Mouse (Mus musculus) monocyte, adult 2 months (primary cell): ENCODE data around the gene Gas2l1.

ENCODE experiments used
- DNase-seq, 2 experiments: peaks; one replicate each; pipeline ENCODE4 v3.0.0; 2022; ENCODE audit warnings: low spot score in 2 of 2, low read depth in 1 of 2

Gene Gas2l1

DNA sequence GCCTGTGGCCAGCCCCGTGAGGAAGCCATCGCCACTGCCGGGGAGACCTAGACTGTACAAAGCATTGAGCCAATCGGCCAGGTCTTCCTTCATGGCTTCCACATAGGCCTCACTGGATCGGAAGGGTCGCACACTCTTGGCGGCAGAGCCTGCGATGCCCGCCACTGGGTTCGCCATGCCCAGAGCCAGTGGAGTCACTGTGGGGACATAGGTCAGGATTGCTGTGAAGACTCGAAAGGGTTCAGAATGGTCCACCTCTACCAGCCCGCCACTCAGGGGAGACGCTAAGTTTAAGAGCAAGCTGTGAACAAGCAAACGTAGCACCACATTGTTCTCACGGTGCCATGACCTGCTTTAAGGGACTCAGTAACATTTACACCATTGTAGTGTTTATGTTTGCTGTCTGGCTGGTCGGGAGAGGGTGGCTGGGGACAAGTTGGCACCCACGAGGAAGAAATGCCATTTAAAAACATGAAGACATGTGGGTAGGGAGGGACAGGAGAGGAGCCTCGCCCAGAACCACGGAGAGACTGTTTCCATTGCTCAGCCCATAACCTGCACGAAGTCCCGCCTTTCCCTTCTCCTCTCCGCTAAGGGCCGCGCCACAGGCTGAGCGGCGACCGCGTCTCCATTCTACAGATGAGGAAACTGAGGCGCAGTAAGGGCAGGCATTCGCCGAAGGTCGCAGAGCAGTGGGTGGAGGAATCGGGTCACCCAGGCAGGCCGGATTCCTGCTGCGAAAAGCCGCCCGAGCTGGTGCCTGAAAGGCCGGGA is 658 bp downstream of the Gas2l1 start:
- no peak for DNase-seq

DNA sequence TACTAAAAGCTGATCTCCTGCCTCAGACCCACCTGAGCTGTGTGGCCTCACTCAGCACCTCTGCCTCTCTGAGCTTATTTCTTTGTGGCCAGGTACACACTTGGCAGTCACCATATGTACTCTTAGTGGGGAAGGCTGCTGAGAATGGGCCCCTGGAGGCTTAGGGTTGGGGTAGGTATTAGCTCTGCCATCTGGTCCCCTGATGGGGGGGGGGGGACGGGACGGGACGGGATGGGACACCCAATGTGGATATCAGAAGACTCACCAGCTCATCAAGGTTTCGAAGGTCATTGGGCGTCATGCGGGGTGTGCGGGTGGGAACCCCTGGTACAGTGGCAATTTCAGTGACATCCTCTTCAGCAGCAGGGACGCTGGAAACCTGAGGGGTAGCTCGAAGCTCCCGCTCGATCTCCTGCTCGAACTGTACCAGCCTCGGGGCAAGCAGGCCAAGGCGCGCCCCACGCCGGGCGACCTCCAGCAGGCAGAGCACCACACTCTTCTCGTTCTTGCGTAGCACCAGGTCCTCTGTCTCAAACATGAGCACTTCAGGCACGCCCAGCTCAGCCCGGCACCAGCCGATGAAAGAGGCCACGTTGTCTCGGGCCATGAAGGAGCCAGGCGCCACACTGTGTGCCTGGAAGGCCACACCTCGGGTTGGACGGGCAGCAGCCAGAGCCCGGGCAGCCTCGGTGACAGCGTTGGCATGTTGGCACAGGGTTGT is 1.4 kb downstream of the Gas2l1 start:
- no peak for DNase-seq

DNA sequence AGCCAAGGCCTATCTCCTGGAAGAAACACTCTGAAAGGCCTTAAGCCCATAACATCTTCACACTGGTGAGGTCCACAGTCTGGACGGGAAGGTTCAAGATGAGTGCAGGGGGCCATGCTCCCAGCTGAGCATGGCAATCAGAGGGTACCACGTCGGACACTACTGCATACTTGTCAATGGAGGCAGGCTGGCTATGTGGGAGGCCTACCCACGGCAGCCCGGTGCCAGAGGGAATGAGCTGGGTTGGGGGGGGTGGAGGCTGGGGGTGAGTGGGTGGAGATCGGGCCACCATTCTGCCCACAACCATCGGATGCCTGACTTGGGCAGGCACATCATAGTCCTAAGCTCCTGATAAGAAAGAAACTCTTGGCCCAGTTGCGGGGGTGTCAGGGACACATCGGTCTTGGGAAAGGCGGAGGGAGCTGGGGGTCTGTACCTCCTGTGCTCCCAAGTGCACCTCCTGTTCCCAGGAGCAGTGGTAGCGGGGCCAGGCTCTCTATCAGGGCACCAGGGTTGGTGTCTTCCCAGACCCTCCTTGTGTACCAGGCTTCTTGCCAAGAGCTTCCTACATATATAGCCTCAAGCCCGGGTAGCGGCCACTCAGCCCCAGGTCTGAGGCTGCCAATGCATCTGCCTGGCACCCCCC is 2.1 kb downstream of the Gas2l1 start:
- no peak for DNase-seq

DNA sequence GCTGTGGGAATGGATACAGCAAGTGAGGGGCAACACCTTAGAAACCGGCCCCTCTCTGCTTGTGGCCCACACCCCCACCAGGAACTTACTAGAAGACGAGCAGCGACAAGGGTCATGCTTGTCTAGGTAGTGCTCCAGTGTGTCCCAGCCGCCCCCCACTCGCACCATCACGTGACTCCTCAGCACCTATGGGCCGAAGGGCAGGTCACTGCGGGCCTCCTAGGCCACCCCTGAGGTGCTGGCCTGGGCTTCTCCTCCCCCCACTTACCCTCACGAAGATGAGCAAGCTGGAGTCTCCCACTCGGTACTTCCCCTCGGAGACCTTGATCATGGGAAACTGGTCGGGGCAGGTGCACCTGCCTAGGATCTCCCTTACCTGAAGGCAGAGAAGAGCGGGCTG is 2.8 kb downstream of the Gas2l1 start:
- DNase-seq = no peak

DNA sequence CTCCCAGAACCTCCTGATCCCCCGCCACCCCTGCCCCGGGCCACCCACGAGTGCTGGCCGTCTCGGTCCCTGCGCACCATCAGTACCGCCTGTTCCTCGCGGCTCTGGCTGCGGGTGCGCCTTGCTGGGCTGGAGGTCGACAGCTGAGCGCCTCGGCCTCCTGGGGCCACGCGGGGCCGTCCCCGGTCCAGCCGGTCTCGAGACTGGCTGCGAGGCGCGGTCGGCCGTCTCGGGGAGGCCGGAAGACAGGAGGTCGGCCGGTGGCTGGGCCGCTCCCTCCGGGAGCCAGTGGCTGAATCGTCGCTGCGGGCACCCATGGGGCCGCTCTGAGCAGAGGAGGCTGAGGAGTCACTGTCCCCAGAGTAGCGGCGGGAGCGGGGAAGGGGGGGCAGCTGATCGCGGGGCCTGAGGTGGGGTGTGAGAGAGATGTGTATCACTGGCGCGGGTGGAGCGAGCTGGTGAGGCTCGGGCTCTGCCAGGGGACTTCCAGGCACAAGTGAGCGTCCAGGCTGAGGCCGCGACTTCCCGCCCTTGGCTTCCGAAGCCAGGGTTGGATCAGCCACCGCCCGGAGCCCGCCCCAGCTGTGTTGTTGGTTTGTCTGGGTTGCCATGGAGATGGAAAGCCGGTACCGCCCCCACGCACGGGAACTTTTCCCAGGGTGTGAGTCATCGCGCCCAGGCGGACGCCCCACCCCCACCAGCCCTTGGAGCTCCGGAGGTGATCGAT is 3.6 kb downstream of the Gas2l1 start:
- peak; percentile 84 to 90 for DNase-seq

DNA sequence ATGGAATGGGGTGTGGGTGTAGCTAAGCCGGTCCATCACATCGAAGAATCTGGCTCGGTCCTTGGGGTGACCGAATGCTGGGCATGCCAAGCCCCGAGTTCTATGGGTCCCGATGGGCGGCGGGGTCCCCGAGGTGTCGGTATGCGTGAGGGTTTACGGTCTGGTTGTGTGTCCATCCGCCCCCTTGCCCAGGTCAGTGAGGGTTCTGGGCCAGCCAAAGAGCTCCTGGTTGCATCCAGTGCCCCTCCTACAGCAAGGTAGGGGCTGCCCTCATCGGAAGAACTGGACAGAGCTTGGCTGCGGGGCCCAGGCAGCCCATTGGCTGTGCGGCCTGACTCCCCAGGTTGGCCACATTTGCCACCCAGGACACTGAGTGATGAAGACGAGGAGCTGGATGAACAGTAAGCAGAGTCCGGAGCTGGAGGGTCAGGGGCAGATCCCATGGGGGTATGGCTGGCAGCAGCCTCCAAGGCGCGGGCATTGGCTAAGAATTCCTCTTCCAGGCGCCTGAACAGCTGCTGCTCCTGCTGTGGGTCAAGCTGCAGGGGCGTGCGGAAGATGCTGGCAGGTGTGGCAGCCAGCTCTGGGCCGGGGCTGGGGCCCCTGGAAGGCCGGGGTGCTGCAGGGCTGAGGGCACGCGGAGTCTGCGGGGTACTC is 4.2 kb downstream of the Gas2l1 start:
- no peak for DNase-seq

DNA sequence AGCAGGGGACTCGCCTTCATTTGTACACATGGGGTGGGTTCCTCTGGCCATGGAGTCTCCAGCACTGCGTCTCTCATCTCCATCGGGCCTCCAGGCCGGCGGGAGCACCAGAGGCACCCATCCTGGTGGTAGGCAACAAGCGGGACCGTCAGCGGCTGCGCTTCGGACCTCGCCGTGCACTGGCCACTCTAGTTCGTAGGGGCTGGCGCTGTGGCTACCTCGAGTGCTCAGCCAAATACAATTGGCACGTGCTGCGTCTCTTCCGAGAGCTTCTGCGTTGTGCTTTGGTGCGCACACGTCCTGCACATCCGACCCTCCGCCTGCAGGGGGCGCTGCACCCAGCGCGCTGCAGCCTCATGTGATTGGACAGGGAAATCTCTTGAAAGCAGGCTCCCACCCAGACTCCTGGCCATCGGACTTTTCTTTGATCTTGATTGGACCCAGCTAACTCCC is 5.4 kb downstream of the Gas2l1 start:
- peak in 1 of 2 experiments; percentile 37 for DNase-seq

DNA sequence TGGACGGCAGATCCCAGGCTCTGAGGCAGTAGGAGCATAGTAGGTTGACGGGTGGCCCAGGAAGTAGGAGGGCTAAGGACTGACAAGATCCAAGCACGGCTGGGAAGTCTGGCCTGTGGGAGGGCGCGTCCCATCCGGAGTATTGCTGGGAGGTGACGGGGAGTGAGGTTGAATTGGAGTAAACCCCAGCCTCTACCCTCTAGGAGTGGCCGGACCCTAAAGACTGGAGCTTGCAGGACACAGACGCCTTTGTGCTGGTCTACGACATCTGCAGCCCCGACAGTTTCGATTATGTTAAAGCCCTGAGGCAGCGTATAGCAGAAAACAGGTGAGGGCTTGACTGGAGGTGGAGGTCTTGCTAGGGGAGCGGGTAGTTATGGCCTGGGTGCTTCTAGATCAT is 5.9 kb downstream of the Gas2l1 start:
- DNase-seq = no peak

DNA sequence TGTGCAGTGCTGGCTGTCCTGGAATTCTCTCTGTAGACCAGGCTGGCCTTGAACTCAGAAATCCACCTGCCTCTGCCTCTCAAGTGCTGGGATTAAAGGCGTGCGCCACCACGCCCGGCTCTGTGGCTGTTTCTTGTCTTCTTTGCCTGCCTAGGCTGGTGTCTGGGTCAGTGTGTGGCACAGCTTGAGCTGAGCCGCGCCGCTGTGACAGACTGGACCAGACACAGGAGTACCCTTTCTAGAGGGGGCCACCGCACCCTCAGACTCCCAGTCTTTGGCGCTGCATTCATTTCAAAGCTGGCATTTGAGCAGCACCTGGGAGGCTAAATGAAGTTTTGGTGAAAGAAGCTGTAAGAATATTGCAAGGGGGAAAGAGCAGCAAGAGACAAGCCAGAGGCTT is 6.3 kb downstream of the Gas2l1 start:
- no peak for DNase-seq

DNA sequence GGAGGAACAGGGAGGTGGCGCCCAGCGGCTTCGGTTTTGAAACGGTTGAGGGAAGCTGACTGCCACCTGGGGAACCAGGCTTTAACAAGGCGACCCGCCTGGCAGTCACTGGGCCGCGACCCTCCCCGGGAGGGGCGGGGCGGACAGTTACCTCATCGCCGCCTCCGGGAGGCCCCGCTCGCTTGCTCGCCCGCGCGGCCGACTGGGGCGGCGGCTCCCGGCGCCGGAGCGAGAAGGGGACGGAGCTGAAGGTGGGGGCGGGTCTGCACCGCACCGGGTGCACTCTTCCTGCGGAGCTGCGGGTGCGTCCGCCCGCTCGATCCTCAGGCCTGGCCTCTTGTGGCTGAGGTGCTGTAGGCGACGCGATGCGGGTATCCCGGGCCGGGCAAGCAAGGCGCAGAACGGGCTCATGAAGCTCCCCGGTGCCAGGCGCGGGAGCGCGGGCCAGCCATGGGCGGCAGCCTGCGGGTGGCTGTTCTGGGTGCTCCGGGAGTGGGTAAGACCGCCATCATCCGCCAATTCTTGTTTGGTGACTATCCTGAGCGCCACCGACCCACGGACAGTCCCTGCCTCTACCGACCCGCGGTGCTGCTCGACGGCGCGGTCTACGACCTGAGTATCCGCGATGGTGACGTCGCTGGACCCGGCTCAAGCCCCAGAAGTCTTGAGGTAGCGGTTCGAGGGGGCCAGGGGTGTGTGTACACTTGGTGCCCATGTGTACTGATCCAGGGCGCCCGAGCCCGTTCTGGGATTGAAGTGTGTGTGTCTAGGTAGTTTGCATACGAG is 7.1 kb downstream of the Gas2l1 start, which contains the start of gene Rasl10a:
Gene Rasl10a (plus strand): TSS at position 273 of the 786 bp plus-strand sequence.
- DNase-seq = no peak

DNA sequence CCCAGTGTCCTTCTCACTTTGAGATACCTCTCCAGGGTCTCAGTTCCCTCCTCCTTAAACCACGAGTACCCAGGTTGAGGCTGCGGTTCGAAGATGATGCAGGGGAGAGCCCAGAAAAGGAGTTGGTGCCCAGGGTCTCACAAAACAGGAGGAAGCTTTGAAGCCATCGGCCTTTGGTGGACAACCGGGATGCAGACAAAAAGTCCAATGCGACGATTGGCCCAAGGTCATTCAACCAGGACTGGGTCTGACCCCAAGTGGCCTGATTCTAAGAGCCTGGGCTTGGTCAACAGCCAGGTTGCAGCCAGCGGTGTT is 7.6 kb downstream of the Gas2l1 start:
- DNase-seq = no peak

DNA sequence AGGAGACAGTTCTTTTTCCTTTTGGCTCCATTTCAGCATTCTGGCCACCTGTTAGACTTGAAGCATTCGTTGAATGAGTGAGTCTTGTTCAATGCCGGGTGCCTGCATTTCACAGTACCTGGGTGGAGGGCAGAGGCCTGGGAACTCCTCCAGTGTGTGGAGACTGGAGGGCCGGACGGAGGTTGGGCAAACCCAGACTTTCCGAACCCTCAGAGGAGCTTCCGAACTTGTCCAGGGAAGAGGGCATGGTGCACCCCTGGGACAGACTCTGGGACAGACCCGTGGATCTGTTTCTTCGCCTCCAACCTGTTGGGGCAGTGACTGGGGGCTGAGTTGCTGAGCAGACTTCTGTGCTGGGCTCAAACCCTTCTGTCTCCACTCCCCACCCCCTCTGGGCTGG is 8.1 kb downstream of the Gas2l1 start:
- no peak for DNase-seq

DNA sequence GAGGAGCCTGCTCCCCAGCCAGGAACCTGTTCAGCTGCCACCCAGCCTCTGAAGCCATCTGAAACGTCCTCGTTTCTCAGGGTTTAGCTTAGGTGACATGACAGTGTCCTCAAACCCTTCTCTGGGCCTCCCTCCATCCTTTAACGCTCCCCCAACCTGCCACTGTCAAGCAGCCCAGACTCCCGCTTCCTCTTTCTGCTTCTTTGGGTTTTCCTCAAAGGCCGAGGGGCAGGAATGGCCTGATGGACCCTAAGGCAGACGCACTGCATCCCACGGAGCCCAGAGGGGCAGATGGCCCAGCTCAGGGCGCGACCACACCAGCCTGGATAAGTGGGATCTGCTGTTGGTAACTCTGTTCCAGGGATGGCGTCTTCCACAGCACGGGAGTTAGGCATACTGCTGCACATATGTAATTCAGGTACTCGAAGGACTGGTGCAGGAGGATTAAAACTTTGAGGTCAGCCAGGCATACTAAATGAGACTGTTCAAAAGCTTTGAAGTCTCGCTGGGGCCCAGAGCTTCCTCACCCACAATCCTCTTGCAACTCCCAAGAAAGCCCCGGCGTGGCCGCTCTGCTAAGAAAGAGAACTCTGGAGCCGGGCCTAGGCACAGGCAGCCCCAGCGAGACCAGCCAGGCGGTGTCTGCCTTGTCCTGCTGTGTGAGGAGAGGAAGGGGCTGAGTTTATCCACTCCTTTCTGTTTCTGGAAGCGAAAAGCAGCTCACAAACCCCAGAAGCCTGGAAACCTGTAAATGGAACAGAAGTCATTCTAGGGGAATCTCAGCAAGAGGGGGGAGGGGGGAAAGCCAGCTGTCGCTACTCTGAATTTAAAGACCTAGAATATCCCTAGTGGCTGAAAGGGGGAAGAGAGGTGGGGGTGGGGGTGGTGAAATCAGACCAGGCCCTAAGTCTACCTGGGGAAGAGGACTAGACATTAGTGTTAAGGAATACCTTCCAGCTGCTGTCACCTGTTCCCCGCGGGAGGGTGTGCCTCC is 8.9 kb downstream of the Gas2l1 start:
- DNase-seq = no peak

DNA sequence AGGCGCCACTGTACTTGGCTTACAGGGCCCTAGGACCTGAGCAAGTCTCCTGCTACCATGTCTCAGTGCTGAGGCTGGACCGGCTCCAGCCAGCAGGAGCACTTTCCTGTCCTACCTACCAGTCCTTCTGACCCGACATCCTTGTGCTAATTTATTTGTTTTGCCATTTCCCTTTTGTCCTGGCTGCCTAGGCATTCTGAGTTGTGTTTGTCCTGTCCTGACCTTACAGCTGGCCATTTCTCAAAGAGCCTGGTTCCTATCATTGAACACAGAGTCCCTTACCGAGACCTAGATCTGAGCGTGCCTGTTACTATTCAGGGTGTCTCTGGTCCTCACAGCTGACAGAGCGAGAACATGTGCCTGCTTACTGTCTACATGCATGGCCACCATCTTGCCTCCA is 10.3 kb downstream of the Gas2l1 start:
- DNase-seq = no peak

DNA sequence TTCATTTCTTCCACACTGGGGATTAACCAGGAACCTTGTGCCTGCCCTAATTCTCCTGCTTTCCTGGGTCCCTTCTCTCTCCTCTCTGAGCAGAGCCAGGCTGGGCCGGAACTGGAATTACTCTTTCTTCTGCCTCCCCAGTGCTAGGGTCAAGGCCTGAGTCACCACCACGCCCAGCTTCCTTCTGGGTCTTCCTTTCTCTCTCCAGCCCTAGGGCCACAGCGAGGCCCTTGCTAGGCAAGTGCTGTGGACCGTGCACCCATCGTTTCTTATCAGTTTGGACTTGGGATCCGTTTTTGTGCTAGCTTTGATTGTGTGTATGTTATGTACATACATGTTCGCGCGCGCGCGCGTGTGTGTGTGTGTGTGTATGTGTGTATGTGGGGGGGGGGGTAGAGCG is 11.0 kb downstream of the Gas2l1 start:
- no peak for DNase-seq

DNA sequence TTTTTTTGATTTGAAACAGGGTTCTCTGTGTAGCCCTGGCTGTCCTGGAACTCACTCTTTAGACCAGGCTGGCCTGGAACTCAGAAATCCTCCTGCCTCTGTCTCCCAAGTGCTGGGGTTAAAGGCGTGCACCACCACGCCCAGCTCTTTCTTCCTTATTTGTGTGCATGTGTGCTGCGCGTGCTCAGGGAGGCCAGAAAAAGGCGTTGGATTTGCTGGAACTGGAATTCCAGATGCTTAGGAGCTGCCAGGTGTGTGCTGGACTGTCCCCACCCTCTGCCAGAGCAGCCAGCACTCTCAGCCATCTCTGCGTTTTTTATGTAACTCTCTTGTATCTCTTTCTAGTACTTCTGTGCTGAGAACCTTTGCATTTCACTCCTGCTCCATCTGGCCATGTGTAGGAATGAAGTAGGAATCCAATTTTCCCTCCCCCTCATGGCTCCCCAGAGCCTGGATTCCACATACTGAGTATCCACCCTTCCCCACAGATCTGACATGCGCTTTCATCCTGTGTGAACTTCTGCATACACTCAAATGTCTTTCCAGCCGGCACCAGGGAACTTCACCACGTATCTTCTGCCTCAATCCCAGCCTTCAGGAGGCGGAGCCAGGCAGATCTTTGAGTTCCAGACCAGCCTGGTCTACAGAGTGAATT is 12.8 kb downstream of the Gas2l1 start:
- no peak for DNase-seq

DNA sequence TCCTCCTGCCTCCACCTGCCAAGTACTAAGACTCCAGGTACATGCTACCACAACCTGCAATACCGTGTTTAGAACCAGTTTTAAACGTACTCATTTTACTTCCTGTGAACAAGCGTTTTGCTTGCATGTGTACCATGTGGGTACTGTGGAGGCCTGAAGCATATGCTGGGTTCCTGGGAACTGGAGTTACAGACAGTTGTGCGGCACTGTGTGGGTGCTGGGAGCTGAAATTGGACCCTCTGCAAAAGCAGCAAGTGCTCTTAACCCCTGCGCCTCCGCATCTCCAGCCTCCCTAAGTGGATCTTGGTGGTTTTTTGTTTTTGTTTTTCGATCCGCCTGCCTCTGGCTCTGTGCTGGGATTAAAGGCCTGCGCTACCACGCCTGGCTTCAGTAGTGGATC is 13.5 kb downstream of the Gas2l1 start:
- DNase-seq = no peak

DNA sequence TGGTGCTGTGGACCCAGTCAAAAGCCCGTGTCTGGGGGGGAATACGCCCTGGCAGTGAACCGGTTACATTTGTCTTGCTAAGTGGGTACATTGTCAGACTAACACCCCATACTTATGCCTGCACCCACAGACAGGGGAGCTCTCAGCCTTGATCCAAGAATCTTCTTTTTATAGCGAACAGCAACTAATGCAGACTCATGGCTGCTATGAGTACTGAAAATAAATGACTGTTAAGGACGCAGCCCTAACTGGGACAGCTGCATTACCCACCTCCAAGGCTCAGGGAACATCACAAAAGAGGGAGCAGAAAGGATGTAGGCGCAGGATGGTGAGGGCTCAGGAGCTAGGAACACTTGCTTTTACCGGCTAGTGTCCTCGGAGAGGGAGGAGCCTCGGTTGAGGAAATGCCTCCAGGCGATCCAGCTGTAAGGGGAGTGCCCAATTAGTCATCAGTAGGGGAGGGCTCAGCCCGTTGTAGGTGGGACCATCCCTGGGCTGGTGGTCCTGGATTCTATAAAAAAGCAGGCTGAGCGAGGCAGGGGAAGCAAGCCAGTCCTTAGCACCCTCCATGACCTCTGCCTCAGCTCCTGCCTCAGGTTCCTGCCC is 18.7 kb downstream of the Gas2l1 start:
- no peak for DNase-seq
